Mouse (Mus musculus) lung, postnatal 4 days (tissue): ENCODE measurements at regions not wholly inside any gene's neighbourhood (a gene's known extent, or its start where the extent isn't known, plus 50 kb on each side); places are given as distances from the start of the nearest gene placed in this dataset.

Experiments used
- DNase-seq, 2 experiments: peaks; one replicate each; pipeline ENCODE4 v3.0.0; 2021

DNA sequence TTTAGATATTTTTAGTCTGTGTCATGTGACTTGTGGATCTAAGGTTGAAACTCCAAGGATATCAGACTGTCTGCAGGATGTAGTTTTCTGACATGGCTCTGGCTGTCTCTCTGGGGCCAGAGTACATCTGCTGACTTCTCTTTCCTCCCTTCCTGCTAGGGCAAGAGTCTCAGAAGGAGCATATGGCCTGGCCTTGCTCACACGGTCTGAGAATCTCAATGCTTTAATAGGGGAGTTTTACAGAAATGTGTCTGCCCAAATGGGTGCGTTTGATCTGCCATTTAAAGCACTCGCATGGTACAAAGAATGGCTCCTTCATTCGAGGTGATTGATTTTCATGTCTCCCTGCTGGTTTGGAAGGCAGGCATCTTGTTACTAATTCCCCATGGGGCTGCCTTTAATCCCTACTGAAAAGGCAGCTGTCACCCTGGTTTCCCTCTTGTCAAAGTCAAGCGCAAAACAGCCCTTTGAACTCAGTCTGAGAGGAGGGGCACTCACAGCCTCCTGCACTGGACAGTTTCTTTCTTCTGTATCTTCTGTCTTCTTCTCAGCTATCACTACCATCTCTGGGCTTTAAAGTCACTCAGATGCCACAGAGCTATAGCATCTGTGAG, 199.7 kb upstream of the Eef2kmt start:
- DNase-seq, result no peak

DNA sequence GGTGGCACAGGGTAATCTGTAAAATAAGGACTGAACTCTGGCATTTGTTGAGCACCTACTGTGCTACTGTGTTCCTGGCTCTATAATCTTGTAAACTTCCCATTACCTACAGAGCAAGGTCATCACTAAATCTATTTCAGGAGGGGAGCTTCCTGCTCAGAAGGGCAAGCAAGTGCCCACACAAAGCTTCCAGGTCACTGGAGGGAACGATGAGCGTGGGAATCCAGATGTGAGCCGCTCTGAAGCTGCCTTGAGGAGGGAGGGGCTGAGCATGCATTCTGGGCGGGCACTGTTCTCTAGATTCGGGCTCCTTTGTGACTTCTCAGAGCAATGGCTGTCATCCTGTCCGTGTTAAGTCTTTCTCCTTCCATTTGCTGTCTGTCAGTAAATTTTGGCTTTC, 198.5 kb upstream of the Eef2kmt start:
- no peak for DNase-seq

DNA sequence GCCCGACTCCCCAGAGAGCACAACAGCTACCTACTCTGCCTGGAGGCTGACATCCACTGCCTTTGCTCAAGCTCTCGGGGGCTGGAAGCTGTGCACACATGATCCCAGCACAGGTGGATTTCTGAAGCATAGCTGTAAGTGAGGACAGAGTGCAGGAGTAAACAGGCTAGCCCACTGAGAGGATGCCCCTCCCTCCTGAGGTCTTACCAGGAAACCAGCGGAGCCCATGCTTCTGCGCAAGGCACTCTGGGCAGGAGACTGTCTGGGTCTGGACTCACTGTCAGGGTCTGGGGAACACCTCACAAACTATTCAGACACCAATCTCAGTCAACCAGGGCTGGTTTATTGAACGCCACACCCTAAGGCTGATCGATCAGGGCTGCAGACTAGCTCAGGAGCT, 197.2 kb upstream of the Eef2kmt start:
- DNase-seq, result no peak

DNA sequence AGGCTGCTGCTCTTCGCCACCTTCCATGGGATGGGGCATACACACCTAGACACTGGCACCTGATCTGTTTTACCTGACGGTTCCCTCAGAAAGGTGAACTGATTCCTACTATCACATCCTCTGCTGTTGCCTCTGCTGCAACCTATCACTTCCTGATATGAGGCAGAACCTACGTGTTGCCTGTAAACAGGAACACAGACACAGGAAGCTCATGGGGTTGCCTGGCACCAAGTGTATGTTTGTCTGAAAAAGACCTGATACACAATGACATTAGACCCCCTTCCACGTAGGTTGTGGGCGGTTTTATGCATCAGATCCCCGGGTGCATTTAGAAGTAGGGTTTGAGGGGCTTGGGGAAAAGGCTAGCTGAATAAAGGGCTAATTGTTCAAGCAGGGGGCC, 190.0 kb upstream of the Eef2kmt start:
- no peak for DNase-seq

DNA sequence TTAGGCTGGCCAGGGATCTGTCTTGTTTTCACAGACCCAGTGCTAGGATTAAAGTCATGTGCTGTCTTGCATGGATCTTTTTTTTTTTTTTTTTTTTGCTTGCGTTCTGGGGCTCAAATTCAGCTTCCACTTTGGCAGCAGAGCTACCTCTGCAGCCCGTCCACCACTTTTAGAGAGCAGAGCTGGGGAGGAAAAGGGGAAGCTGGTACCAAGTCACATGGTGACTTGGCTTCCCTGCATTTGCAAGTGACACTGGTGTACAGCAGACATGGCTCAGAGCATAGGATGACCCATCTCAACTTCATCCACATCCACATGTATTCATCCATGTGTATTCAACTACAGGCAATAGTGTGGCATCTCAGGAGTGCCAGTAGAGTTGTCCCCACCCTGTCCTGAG, 189.0 kb upstream of the Eef2kmt start:
- DNase-seq, result no peak

DNA sequence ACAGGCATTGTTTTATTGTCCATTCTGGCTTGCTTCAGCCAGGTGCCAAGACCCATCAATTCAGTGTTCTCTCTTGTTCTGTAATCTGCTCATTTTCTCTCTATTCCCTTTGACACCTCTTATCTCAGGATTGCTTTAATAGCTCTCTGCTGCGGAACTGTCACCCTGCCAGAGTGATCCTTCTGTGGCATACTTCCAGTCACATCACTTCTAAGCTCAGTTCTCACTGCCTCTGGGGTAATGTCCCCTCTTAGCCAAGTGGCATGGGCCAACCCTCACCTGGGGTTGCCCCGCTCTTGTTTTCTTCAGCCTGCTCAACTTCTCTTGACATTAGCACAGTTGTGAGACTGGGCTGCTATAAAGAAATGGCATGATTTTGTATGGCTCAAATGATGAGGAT, 183.9 kb upstream of the Eef2kmt start:
- no peak for DNase-seq

DNA sequence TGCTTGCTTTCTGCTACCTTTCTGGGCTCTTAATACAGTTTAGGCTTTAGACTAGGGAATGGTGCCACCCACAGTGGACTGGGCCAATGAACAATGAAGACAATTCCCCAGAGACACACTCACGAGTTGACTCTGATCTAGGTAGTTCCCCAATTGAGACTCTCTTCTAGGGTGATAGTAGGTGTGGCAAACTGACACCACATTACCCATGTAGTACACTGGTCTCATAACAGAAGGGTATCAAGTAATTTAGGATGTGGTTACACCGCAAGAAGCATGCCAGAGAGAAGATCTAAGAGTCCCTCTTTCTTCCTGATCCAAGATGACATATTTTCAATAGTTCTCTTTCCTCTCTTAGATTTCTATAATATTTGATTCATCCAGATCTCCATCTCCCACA, 182.6 kb upstream of the Eef2kmt start:
- DNase-seq, result no peak

DNA sequence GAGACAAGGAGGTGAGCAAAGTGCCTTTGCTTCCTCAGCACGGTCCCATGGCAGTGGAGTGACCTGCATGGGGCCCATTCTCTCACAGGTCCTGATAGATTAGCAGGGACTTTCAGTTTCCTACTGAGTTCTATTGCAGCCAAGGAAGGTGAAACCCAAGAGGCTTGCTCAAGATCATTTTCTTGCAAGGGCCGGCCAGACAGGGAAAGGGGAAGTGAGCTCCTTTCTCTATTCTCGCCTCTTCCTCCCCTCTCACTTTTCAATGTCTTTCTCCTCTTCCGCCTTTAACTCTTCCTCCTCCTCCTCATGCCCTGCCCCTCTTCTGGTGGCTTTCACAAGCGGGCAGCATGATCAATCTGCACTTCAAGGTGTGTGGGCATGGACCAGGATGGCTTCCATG, 175.9 kb upstream of the Eef2kmt start:
- peak in 1 of 2 experiments; percentile 23 for DNase-seq

DNA sequence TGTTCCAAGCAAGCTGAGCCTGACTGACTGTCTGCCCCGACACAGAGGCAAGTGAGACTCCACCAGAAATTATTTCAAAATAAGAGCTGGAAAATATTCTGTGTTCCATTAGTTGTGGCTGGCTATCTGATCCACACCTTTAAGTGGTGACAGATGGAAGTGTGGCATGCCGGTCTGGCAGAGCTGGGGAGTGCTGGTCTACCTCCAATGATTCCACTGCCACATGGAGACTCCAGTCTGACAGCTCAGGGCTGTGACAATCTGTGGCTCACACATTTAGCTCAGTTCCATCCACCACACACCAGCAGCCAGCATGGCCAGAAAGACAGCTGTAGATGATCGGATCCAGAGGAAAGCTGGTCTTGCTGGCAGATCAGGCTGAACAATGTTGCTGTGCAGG, 175.3 kb upstream of the Eef2kmt start:
- peak in 1 of 2 experiments; percentile 25 for DNase-seq

DNA sequence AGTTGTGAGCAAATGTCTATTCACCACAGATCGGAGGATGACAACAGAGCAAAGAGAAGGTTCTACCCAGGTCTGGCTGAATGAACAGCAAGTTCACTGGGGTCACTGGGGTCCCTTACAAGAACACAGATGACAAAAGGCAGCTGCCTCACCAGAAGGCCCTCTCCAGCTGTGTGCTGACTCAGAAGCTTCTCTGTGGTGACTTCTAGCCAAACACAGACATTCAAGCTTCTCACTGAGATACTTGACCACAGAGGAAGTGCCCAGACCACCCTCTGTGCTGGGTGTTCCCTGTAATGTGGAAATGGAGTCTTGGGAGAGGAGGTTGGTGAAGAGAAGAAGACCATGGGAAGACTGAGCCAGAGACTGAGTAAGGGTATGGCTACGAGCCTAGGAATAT, 173.7 kb upstream of the Eef2kmt start:
- DNase-seq, result no peak

DNA sequence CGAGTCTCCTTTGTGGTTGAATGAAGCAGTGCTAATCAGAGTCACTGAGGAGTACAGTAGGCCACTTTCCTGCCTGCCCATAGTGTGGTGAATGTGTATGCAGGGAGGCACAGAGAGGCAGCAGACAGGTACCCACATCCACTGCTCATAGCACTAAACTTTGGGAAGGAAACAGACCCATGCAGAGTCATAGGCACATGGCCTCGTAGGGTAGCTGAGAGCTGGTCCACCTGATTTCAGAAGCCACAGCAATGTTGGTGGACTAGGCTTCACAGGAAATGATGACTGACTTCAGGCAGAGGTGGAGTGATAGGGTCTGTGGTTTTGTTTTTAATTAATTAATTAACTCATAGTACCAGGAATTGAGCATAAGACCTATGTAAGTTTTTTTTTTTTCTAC, 170.1 kb upstream of the Eef2kmt start:
- DNase-seq, result no peak

DNA sequence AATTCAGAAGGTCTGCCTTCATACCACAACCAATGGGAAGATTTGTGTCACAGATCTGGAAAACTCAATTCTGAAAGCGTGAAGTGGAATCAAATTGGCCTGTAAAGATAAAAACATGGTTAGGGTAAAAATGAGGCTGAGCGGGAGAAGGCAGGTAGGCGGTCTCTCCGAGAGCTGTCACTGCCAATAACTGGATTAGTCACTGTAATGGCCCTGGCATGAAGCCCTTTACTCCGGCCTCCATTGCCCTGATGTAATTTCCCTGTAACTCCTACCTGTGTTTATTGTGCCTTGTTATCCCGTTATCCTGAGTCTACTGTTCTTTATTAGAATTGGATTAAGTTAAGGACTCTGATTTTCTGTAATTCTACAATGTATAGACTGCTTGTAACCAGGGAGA, 166.3 kb upstream of the Eef2kmt start:
- DNase-seq, result no peak

DNA sequence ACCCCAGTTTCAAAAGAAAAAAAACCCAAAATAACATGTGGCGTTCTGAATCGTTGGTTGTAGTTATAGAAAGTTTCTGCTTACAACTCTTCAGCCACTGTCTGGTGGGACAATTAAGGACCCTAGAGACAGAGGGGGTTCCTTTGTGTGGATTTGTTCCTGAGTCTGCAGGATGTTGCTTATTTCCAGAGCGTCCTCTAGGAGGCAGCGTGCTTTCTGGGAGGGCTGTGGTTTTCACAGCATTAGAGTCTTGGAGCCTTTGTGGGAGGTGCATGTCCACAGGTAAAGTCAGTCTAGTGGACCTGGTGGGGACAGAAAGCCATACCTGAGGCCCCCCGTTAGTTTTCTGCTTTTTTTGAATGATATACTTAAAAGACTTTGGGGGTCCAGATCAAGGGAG, 165.8 kb upstream of the Eef2kmt start:
- DNase-seq, result no peak

DNA sequence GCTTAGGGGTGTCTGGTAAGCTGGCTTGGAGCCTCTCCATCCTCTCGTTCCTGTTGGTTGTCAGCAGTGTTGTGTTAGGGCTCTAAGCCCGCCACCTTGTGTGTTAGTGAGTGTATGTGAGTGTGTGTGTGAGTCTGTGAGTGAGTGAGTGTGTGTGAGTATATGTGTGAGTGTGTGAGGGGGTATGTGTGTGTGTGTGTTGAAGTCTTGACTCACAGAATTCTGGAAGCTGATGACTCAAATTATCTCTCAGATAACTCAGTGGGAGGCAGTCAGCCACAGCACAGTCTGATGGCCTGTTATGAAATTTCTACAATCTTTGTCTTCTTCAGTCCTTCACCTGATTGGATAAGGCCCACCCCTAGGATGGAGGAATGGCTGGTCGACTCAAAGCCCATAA, 163.7 kb upstream of the Eef2kmt start:
- no peak for DNase-seq

DNA sequence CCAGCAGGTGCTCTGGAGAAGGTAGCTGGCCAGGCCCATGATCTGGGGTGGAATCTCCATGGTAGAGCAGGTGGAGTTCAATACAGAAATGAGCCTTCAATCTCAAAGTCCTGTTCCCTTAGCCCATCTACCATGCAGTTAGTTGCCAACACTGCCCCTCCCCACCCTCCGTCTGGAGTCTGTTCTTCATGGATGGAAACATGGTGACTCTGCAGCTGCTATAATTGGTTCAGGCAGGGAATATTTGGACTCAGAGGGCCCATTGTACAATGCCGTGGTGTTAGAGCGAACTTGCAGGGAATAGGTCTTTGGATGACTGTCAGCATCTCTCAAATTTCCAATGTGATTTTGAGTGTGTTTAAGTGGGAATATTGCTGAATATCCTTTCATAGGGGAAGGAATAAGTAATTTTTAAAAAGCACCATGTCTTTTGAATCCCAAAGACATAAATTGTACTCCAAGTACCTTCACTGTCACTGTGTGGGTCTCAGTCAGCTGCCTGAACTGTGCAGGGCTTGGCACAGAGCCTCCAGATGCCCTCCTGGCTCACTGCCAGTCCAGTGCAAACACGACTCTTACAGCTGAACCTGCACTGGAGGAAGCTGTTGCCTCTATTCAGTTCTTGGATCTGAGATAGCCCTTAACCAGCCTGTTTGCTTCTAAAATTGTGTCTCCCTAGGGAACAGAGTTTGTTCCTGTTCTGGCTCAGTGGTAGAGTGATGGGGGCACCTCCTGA, 162.8 kb upstream of the Eef2kmt start:
- DNase-seq, result no peak

DNA sequence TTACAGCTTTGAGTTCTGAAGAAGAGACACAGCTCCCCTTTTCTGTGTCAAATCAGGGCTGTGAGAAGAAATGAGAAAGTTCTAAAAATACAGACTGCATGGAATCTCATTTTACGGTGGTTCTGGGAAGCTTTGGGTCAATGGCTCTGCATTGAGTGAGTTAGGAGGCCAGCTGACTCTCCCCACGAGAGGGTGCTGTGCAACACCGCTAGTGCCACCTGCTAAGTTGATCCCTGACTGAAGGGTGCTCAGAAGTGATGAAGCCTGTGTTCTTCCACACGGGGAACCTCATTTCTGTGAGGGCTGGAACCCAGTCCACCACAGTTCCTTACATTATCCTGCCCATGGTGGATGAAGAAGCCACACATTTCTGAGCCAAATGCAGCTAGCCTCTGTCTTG, 159.5 kb upstream of the Eef2kmt start:
- DNase-seq, result no peak

DNA sequence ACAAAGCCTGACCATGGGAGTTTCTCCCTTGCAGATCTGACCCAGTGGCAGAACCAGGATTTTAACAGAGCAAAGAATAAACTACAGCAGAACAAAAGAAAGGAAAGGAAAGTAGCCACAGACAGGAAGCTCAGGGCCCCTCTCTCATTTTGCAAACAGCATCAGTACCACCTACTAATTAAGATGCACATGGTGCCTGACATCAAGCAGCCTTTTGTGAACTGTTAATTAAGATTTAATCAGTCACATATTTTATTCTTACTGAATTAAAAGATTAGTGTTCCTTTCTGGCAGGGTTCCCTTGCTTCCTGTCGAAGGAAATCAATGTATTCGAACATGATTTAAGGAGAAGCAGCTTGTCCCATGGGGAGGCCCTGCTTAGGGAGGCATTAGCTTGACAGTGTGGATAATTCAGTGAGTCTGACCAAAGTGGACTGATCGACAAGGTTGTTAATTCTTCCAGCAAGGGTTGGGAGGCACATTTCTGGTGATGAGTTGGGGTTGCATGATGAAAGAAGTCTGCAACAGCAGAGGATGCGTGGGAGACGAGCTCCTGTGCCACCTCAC, 156.1 kb upstream of the Eef2kmt start:
- no peak for DNase-seq

DNA sequence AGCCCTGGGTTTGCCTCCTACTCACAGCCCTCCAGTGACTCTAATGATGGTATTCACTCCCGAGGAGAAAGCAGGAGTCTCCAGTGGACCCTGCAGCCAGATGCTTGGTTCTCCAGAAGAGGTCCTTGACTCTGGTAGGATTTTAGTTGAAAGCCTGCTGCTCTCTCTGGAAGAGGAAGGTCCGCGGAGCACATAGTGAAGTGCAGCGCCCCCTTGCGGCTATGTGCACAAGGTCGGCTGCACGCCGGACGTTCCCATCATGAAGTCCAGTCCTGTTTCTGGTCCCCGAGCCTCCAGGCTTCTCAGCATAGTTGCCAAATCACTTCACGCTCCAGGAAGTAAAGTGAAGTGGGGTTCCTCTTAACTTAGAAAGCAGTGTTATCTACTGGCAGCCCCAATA, 150.9 kb upstream of the Eef2kmt start:
- peak; percentile 66 to 69 for DNase-seq

DNA sequence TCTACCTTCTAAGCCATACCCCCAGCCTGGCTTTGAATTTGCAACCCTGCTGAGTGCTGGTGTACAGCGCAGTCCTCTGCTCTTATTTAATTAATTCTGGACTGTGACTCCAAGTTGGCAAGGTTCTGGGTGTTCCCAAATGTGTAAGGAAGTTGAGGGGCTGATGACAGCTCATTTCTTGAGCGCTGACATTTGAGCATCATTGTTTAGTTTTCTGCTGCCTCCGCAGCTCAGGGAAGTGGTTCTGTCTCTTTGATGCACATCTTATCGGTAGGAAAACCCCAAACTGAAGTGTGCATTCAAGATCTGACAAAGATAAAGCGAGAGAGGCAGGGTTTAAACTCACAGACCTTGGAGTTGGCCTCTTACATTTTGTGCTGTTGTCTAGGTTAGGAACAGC, 137.6 kb upstream of the Eef2kmt start:
- DNase-seq, result no peak

DNA sequence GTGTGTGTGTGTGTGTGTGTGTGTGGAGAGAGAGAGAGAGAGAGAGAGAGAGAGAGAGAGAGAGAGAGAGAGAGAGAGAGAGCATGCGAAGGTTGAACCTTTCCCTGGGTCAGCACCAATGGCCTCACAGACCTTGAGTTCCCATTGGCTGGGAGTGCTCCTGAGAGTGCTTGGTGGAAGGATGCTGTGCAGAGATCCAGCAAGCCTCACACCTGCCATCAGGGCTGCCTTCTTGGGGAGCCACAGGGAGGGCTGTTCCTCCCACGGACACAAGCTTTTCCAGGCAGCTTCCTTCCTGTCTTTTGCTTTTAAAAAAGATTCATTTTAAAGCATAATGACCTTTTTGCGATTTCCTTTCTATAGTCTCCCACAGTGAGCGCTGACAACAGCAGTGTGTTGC, 127.1 kb upstream of the Eef2kmt start:
- no peak for DNase-seq

DNA sequence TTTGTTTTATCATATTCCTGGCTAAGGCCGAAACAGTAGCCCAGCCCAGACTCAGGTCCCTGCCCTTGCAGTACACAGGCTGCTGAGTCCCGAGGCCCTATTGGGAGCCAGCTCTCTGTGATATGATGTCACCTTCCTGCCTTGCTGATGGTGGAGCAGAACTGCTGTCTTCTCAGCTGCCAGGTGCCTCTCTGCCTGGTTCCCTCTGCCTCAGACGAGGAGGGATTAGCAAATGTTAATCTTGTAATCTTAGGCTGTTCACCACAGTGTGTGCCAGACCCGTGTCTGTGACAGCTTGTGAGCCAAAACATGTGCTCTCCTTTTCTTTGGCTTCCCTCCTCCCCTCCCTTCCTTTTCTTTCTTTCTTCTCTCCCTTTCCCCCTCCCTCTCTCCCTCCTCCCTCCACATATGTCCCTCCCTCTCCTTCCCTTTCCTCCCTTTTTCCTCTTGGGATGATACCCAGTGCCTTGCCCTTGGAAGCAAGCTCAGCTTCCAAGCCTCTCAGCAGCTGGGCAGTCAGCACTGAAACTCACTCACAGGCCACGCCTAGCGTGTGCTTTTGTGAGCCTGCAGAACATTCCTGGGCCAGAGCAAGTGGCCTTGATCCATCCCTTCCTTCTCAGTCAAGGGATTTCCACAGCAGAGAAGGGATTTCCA, 126.6 kb upstream of the Eef2kmt start:
- no peak for DNase-seq

DNA sequence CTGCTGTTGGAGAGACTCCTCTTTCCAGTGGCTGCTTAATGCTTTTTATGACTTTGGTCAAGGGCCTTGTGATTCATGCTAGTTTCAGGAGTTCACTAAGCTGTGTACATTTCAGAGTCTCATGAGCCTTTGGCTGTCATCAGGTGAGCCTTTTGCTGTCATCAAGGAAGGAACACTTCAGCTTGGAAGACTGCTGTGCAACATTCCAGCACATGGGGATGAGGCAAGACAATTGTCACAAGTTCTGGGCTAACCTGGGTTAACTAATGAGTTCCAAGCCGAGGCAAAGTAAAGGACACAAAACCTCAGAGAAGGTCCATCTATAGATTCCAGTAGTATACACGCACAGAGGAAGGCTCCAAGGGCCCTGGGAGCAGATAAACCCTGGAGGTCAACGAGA, 124.8 kb upstream of the Eef2kmt start:
- no peak for DNase-seq

DNA sequence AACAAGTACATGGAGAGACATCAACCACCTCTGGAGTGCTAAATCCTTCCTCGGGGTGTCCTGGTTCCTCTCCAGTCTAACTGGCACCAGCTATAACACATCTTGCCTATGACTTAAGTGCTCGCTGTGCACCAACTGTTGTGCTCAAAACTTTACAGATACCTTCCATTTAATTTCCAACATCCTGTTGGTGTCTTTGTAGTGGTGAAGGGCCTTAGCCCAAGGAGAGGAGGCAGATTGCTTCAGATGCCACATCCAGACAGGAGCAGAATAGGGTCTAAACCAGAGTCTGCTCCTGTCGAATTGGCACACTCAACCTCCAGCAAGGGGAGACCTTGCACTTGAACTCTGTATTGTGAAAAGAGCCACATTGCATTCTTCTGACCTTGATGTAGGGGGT, 121.2 kb upstream of the Eef2kmt start:
- no peak for DNase-seq
